Mouse (Mus musculus) limb, embryonic 15.5 days (tissue): ENCODE measurements around the gene Unc119. TPM values are rescaled to one million over a fixed set of nuclear protein-coding genes. Genes with fewer than 3 reads are reported as not detected.
A peak's percentile ranks its signal among the peaks of the same experiment; 100 is the strongest.

Source experiments
- ATAC-seq: fragments of 200-750 bp; cut with Nextera tagmentation; 2 replicates; pipeline ENCODE4 v1.8.0; 2017; ENCODE audit warnings: low read depth, moderate TSS enrichment; ENCODE audit not compliant: insufficient number of reproducible peaks, low FRiP score, low TSS enrichment
- H3K27ac ChIP-seq: fragments of 300-500 bp; sonication (generic); 2 replicates; pipeline ENCODE4 v1.5.1; 2015; ENCODE audit warnings: moderate library complexity, mild to moderate bottlenecking, inconsistent platforms
- H3K27me3 ChIP-seq: fragments of 300-500 bp; sonication (generic); 2 replicates; pipeline ENCODE4 v1.6.1; 2015; ENCODE audit warnings: inconsistent platforms
- H3K36me3 ChIP-seq: fragments of 300-500 bp; sonication (generic); 2 replicates; pipeline ENCODE4 v1.6.1; 2015; ENCODE audit warnings: inconsistent platforms
- H3K4me1 ChIP-seq: fragments of 300-500 bp; sonication (generic); 2 replicates; pipeline ENCODE4 v1.6.1; 2015; ENCODE audit warnings: inconsistent platforms
- H3K4me2 ChIP-seq: fragments of 300-500 bp; sonication (generic); 2 replicates; pipeline ENCODE4 v1.6.1; 2015; ENCODE audit warnings: mild to moderate bottlenecking, inconsistent platforms
- H3K4me3 ChIP-seq: fragments of 300-500 bp; sonication (generic); 2 replicates; pipeline ENCODE4 v1.5.1; 2015; ENCODE audit warnings: mild to moderate bottlenecking, inconsistent platforms
- H3K9ac ChIP-seq: fragments of 300-500 bp; sonication (generic); 2 replicates; pipeline ENCODE4 v1.6.1; 2015; ENCODE audit warnings: inconsistent platforms
- H3K9me3 ChIP-seq: fragments of 300-500 bp; sonication (generic); 2 replicates; pipeline ENCODE4 v1.6.1; 2016; ENCODE audit warnings: inconsistent platforms
- WGBS: fragments of 180-500 bp; shearing (Covaris S2); methylation state at CpG from one replicate; pipeline ENCODE4 v1.1.7; 2015; 5-methylcytosine and 5-hydroxymethylcytosine counted together
- polyA plus RNA-seq: library from polyadenylated mRNA; unstranded; fragments of >200 nt; fragmentation: Nextera tagmentation; extraction: Ambion mirVana; gene quantifications from 2 replicates; pipeline ENCODE4 v1.2.1, GENCODE M21; 2015

The Unc119 gene
- polyA plus RNA-seq, 1 experiment from 2014 or later = 44.3 TPM

DNA sequence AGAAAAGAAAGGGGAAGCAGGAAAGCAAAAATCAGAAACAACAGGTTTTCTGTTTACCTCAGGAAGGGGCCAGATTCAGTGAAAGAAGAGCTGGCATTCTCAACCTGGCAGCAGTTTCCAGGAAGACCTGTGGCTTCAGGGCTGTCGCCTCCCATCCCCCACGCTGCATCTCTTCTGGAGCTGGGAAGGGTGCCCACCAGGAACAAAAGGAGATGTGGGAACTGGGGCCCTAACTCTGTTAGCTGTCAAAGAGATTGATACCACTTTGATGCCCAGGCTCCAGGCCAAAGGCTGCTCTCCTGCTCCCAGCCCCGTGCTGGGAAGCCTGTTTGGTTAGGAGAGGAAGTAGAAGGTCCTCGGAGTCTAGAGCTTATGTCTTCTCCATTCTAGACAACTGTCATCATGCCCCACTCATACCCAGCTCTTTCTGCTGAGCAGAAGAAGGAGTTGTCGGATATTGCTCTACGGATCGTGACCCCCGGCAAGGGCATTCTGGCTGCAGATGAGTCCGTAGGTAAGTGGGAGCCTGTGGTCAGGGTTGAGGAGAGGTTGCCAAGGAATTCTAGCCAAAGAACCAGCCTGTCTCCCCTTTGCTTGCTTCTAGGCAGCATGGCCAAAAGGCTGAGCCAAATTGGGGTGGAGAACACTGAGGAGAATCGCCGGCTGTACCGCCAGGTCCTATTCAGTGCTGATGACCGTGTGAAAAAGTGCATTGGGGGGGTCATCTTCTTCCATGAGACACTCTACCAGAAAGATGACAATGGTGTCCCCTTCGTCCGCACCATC is 19.1 kb upstream of the Unc119 start:
- Histone ChIP-seq H3K4me3 (no peak overlapping the region), H3K27me3 (no peaks in the 10 kb centered on the region), H3K27ac (no peak overlapping the region), H3K4me1 (peaks cover 26% of the 10 kb centered on the region), H3K4me2 (no peak overlapping the region), H3K9me3 (no peaks in the 10 kb centered on the region), H3K36me3 (peaks cover 20% of the 10 kb centered on the region), H3K9ac (no peak overlapping the region)
- ATAC-seq = no peak
- WGBS = 85% methylated on average over 15 of the region's 15 CpGs

DNA sequence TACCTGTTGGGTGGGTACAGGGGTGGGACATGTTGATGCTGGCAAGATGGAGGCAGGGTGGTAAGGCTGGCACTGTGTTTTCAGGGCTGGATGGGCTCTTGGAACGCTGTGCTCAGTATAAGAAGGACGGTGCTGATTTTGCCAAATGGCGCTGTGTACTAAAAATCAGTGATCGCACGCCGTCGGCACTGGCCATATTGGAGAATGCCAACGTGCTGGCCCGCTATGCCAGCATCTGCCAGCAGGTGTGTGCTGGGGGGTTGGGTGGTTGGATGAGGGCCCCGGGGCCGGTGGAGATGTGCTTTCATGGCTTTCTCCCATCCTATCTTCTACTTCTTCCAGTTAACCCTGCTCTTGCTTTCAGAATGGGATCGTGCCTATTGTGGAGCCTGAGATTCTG is 18.3 kb upstream of the Unc119 start:
- Histone ChIP-seq H3K27me3 (no peaks in the 10 kb centered on the region), H3K36me3 (peaks cover 16% of the 10 kb centered on the region), H3K4me2 (no peak overlapping the region), H3K9me3 (no peaks in the 10 kb centered on the region), H3K27ac (no peak overlapping the region), H3K9ac (no peak overlapping the region), H3K4me1 (peaks cover 28% of the 10 kb centered on the region), H3K4me3 (no peak overlapping the region)
- 91% methylated on average over 12 of the region's 12 CpGs for WGBS
- ATAC-seq = no peak

DNA sequence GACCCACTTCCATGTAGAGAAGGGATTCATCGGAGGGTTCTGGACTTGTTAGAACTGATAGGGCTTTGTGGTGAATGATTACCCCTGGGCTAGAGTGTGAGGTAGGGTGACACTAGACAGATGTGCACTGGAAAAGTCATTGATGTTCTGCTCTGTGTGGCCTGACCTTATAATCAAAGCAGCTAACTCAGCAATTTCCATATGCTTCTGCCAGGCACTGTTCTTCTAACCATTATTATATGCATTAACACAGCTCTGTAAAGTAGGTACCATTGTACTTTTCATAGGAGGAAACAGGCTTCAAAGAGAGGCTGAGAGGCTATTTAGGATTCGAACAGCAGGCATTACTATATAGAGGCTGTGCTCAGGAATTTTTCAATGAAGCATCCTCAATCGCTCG is 16.1 kb upstream of the Unc119 start:
- H3K9me3 ChIP-seq = no peaks in the 10 kb centered on the region
- no peak overlapping the region for H3K9ac ChIP-seq
- no peaks in the 10 kb centered on the region for H3K36me3 ChIP-seq
- WGBS = 90% methylated on average over 4 of the region's 4 CpGs
- H3K4me3 ChIP-seq = no peak overlapping the region
- no peak for ATAC-seq
- H3K27ac ChIP-seq = no peak overlapping the region
- H3K4me1 ChIP-seq = peaks cover 21% of the 10 kb centered on the region
- H3K27me3 ChIP-seq = no peaks in the 10 kb centered on the region
- no peak overlapping the region for H3K4me2 ChIP-seq

DNA sequence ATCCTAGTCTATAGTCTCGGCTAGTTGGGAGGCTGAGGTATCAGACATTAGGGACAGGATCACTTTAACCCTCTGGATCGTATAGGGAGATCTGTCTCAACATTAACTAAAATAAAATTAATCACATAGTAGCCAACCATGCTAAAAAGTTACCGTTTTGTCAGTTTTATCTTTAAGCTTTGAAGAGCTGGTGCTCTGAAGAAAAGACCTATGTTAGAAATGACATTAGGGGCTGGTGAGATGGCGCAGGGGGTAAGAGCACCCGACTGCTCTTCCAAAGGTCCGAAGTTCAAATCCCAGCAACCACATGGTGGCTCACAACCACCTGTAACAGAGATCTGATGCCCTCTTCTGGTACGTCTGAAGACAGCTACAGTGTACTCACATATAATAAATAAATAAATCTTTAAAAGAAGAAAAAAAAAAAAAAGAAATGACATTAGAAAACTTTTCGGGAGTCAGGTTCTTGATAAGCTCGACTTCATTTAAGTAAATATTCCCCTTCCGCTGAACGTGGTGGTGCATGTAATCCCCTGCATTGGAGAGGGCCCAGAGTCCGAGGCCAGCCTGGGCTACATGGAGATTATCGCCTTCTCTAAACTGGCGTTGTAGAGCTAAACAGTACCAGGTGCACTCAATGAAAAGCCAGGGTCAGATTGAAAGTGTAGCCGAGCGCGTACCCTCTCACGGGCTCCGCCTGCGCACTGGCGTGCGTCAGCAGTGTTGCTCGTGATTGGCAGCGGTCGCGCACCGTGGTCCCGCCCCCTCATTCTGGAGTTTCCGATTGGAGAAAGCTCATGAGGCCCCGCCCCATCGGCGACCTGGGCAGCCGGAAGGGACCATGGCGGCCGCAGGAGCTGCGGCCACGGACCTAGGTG is 15.4 kb upstream of the Unc119 start, which contains the start of gene Pigs:
TSS of gene Pigs (plus strand) at position 782 of the 878 bp plus-strand sequence.
- Histone ChIP-seq H3K9ac (peak within 1 kb of the TSS; percentile 77), H3K4me2 (peak within 1 kb of the TSS; percentile 78), H3K27ac (peak within 1 kb of the TSS; percentile 75), H3K4me1 (peaks cover 15% of the 10 kb centered on the region), H3K27me3 (no peaks in the 10 kb centered on the region), H3K9me3 (no peaks in the 10 kb centered on the region), H3K36me3 (peaks cover 5% of the 10 kb centered on the region), H3K4me3 (peak within 1 kb of the TSS; percentile 89)
- ATAC-seq = peak; percentile 94
- WGBS = 13% methylated on average over 37 of the region's 37 CpGs

DNA sequence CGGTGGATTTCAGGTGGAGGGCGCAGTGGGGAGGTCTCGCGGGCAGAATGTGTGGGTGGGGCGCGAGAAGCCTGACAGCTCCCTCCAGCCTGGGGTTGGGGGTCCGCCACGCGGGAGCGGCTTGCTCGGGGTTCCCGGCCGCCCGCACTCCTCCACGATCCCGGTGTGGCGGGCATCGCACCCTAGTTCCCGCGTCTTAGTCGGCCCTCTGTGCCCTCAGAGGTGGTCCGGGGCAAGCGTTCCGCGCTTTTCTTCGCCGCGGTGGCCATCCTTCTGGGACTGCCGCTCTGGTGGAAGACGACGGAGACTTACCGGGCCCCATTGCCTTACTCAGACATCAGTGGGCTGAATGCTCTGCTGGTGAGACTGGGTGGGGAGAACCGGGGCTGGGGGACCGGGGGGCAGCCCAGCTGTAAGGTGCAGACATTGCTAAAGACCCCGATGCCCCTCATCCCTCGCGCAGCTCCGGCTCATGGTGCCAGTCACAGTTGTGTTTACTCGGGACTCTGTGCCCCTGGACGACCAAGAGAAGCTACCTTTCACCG is 14.7 kb upstream of the Unc119 start:
- Histone ChIP-seq H3K9me3 (no peaks in the 10 kb centered on the region), H3K9ac (peak overlapping the region; percentile 77), H3K4me2 (peak overlapping the region; percentile 78), H3K27me3 (no peaks in the 10 kb centered on the region), H3K36me3 (peaks cover 12% of the 10 kb centered on the region), H3K4me3 (peak overlapping the region; percentile 89), H3K27ac (0 out of 2 replicates have a peak overlapping the region, but pooled peaks have one; percentile 33), H3K4me1 (peaks cover 8% of the 10 kb centered on the region; the same call in 1 of the 2 replicates)
- peak; percentile 41 for ATAC-seq
- WGBS = under 1% methylated on average over 39 of the region's 41 CpGs

DNA sequence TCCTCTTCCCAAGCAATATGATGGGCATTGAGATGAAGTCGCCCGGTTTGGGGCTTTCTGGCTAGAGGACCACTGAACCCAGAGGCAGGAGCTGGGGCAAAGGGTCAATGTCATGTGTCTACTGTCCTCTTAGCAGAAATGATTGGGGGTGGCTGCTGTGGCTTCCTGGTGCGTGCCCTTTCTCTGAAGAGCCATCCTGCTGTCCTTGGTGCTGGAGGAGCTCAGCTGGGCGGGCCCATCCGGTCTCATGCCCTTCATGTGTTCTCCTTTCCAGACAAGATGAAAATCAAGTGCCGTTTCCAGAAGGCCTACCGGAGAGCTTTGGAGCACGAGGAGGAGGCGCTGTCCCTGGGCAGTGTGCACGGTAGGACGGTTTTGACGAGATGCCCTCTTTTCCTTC is 10.6 kb upstream of the Unc119 start:
- Histone ChIP-seq H3K27ac (no peak overlapping the region), H3K9me3 (no peaks in the 10 kb centered on the region), H3K27me3 (no peaks in the 10 kb centered on the region), H3K4me3 (no peak overlapping the region), H3K9ac (no peak overlapping the region), H3K4me1 (peaks cover 8% of the 10 kb centered on the region; the same call in 1 of the 2 replicates), H3K4me2 (no peak overlapping the region), H3K36me3 (peaks cover 45% of the 10 kb centered on the region)
- WGBS = 94% methylated on average over 12 of the region's 12 CpGs
- no peak for ATAC-seq

DNA sequence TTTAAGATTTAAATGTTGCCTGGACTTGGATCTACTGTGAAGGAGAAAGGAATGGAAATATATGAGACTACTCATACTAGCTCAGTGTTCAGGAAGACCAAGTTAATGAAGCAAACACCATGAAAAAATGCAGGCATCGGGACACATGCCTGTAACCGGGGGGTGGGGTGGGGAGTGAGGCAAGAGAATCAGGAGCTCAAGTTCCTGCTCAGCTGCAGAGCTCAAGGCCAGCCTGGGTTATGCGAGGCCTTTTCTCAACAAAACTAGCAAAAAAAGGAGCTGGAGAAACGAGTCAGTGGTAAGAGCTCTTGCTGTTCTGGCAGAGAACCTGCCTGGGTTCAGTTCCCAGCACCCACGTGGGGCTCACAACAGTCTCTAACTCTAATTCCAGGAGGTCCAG is 9.3 kb upstream of the Unc119 start:
- Histone ChIP-seq H3K27me3 (no peaks in the 10 kb centered on the region), H3K4me3 (no peak overlapping the region), H3K9me3 (no peaks in the 10 kb centered on the region), H3K36me3 (peaks cover 49% of the 10 kb centered on the region), H3K9ac (no peak overlapping the region), H3K4me1 (peaks cover 4% of the 10 kb centered on the region; the same call in 1 of the 2 replicates), H3K27ac (no peak overlapping the region), H3K4me2 (no peak overlapping the region)
- WGBS = 87% methylated on average over 5 of the region's 5 CpGs
- ATAC-seq = no peak

DNA sequence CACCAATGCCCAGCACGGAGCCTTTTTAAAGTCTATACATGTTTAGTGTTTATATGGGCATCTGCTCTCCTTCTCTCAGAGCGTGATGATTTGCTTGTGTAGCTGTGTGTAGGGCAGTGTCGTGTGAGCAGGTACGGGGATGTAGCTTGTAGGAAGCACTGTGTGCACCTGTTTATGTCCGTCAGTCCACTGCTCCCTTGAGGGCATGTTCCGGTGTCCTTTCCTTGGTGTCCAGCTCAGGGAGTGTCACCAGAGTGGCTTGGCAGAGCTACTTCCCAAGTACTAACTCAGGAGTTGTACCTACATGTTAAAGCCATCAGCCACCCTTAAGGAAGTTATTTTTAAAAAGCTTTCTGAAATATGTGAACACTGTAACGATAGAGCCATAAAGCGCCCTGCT is 6.2 kb upstream of the Unc119 start:
- Histone ChIP-seq H3K36me3 (peaks cover 77% of the 10 kb centered on the region), H3K27ac (no peak overlapping the region), H3K9me3 (no peaks in the 10 kb centered on the region), H3K27me3 (no peaks in the 10 kb centered on the region), H3K4me2 (no peak overlapping the region), H3K9ac (no peak overlapping the region), H3K4me3 (no peak overlapping the region), H3K4me1 (no peaks in the 10 kb centered on the region)
- 94% methylated on average over 8 of the region's 8 CpGs for WGBS
- no peak for ATAC-seq

DNA sequence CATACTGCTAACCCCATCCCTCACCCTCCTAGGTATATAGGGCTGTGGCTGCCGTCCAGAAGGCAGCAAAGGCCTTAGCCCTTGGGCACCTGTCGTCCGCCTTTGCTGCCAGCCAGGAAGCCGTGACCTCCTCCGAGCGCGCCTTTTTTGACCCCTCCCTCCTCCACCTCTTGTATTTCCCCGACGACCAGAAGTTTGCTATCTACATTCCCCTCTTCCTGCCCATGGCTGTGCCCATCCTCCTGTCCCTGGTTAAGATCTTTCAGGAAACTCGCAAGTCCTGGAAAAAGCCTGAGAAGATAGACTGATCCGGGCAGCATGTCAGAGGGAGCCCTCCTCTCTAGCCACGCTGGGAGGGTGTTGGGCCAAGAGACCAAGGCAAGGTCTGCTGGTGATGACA is 1.6 kb upstream of the Unc119 start:
- no peak overlapping the region for H3K9ac ChIP-seq
- H3K27me3 ChIP-seq = no peaks in the 10 kb centered on the region
- H3K9me3 ChIP-seq = no peaks in the 10 kb centered on the region
- 80% methylated on average over 12 of the region's 12 CpGs for WGBS
- H3K27ac ChIP-seq = no peak overlapping the region
- peaks cover 39% of the 10 kb centered on the region for H3K36me3 ChIP-seq
- peaks cover 31% of the 10 kb centered on the region for H3K4me1 ChIP-seq
- no peak for ATAC-seq
- H3K4me2 ChIP-seq = no peak overlapping the region
- H3K4me3 ChIP-seq = no peak overlapping the region

DNA sequence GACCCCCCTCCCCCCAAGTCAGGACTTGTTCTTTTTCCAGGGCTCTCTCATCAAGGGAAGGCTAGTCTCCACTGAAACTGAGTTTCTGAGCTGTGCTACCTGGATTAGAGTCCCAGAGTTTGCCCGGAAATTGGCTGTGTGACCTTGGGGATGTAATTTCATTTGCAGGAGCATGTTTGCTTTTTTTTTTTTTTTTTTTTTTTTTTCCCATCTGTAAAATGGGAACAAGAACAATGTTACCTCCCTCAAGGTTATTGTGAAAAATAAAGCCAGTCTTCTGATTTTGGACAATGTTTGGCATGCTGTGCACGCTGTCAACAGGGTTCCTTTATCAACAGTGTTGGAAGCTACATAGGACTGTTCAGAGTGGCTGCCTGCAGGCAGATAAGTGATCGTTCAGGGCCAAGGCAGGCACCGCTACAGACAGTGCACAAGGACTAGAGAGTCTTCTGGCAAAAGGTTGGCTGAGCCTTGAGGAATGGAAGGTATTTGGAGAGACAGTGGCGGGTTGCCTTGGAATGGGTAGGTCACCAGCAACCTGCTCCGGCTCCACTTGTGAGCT is 1.1 kb downstream of the Unc119 start:
- WGBS = 61% methylated on average over 6 of the region's 6 CpGs
- peak overlapping the region; percentile 78 for H3K4me2 ChIP-seq
- peaks cover 37% of the 10 kb centered on the region for H3K4me1 ChIP-seq
- H3K27me3 ChIP-seq = no peaks in the 10 kb centered on the region
- H3K27ac ChIP-seq = peak overlapping the region; percentile 90
- peak overlapping the region; percentile 93 for H3K4me3 ChIP-seq
- H3K9me3 ChIP-seq = no peaks in the 10 kb centered on the region
- H3K9ac ChIP-seq = no peak overlapping the region; the same call in 1 of the 2 replicates
- ATAC-seq = no peak
- H3K36me3 ChIP-seq = peaks cover 36% of the 10 kb centered on the region

DNA sequence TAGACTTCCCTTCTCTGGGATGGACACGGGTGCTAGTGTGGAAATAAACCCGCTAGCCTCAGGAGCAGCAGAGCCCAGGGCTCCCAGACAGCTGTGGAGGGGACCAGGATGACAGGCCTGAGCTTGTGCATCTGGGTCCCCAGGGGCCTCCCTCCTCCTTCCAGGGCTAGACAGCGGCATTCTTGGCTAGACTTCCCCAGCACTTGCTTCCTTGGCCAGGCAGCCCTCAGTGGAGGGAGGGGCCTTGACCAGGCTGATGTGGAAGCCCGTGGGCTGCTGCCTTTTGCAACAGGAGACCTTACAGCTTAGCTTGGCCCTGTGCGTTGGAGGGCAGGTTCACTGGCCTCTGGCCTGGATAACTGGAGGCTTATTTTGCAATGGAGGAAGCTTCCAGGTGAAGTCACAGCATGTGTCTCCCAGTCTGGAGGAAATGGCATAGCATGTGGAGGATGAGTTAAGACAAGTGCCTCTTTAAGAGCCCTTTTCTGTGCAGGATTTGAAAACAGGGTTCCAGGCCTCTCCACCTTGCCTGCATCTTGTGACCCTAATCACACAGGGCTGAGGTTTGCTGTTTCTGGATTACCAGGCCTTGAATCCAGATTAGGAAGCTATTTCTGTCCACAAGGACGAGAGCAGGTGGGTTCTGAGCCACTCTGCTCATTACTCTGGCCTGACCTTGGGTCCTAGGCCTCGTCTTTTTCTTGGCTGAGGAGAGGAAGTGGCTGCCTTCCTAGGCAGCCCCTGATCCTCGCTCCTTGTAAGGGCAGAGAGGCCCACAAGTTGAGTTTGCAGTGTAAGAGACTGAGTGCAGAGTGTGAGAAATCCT is 1.8 kb downstream of the Unc119 start:
- Histone ChIP-seq H3K36me3 (peaks cover 29% of the 10 kb centered on the region), H3K9ac (no peak overlapping the region), H3K9me3 (no peaks in the 10 kb centered on the region), H3K27me3 (no peaks in the 10 kb centered on the region), H3K27ac (peak overlapping the region; percentile 30), H3K4me3 (peak overlapping the region; percentile 93; the same call in 1 of the 2 replicates), H3K4me2 (peak overlapping the region; percentile 26), H3K4me1 (peaks cover 37% of the 10 kb centered on the region)
- ATAC-seq = no peak
- 49% methylated on average over 8 of the region's 8 CpGs for WGBS
